Mouse (Mus musculus): ENCODE measurements around the gene Lrrc51. TPM values are rescaled to one million over a fixed set of nuclear protein-coding genes. Genes with fewer than 3 reads are reported as not detected.

Lrrc51 gene
- total and polyA plus RNA-seq, 3 experiments: 13.6 to 30.8 TPM; not detected in 1

- peaks cover 18 to 19% of the 10 kb centered on the region in 2 experiments; a peak in 3 of 4 replicates for H3K4me1 ChIP-seq (ENCODE audit: control insufficient read depth in 1 of 2, insufficient read depth in 2 of 2, low read length in 2 of 2)
Observed at GRCm38 (mm10) chr7:101967256-101967655, 33.6 kb upstream of the Lrrc51 start.

GRCm38 (mm10) chr7:101965606-101966005 lies 31.9 kb upstream of the Lrrc51 start:
- H3K4me1 ChIP-seq (ENCODE audit: control insufficient read depth in 1 of 2, insufficient read depth in 2 of 2, low read length in 2 of 2): peaks cover 12 to 14% of the 10 kb centered on the region in 2 experiments; a peak in 3 of 4 replicates
- TF ChIP-seq ZNF384 (IDR thresholded peaks at IDR 0.05; ENCODE audit: low read depth, low read length) (no peak), MAX (IDR thresholded peaks at IDR 0.05; ENCODE audit: low read length) (peak; percentile 43; the same call in 1 of the 2 replicates), SIN3A (IDR thresholded peaks at IDR 0.05; ENCODE audit: low read length) (peak; percentile 55), TBP (IDR thresholded peaks at IDR 0.05; ENCODE audit: low read depth, low read length) (no peak), MYC (IDR thresholded peaks at IDR 0.05; ENCODE audit: low read depth, low read length) (peak; percentile 49; the same call in 1 of the 2 replicates), MAZ (IDR thresholded peaks at IDR 0.05; ENCODE audit: low read depth, low read length) (no peak), EP300 (IDR thresholded peaks at IDR 0.05; ENCODE audit: low read depth in 1 of 2, low read length in 2 of 2) (peak in 1 of 2 experiments; percentile 42; a peak in 1 of 4 replicates), ELF1 (IDR thresholded peaks at IDR 0.05; ENCODE audit: low read depth, low read length) (no peak), SMC3 (IDR thresholded peaks at IDR 0.05; ENCODE audit: low read depth, low read length) (no peak), MXI1 (IDR thresholded peaks at IDR 0.05; ENCODE audit: low read depth, low read length) (peak; percentile 71), MAFK (IDR thresholded peaks at IDR 0.05; ENCODE audit: borderline replicate concordance, low read depth, low read length) (peak; percentile 50; the same call in 1 of the 2 replicates), BHLHE40 (IDR thresholded peaks at IDR 0.05; ENCODE audit: borderline replicate concordance, low read depth, low read length) (no peak), GABPA (IDR thresholded peaks at IDR 0.05; ENCODE audit: low read depth, low read length) (peak; percentile 87), CHD2 (IDR thresholded peaks at IDR 0.05; ENCODE audit: low read length) (no peak), JUND (IDR thresholded peaks at IDR 0.05; ENCODE audit: low read depth, low read length) (peak; percentile 52; the same call in 1 of the 2 replicates), RCOR1 (IDR thresholded peaks at IDR 0.05; ENCODE audit: low read depth, low read length) (0 out of 2 replicates have a peak, but pooled peaks have one; percentile 35), ETS1 (IDR thresholded peaks at IDR 0.05; ENCODE audit: low read depth, low read length) (0 out of 2 replicates have a peak, but pooled peaks have one; percentile 23)
- peaks cover 0 to 32% of the 10 kb centered on the region in 2 experiments; a peak in 2 of 4 replicates for H3K36me3 ChIP-seq (ENCODE audit: control insufficient read depth in 1 of 2, insufficient read depth in 2 of 2, low read length in 2 of 2)
- H3K27ac ChIP-seq (ENCODE audit: control insufficient read depth, low read depth, low read length): peak overlapping the region; percentile 64
- H3K27me3 ChIP-seq (ENCODE audit: control insufficient read depth in 1 of 2, insufficient read depth in 2 of 2, low read length in 2 of 2): no peaks in the 10 kb centered on the region
- no peak overlapping the region for H3K4me3 ChIP-seq (ENCODE audit: control insufficient read depth in 1 of 2, insufficient read depth in 1 of 2, low read depth in 2 of 2, low read length in 2 of 2)
- peaks cover 24% of the 10 kb centered on the region for H3K79me2 ChIP-seq (ENCODE audit: control insufficient read depth, insufficient read depth, low read length, poor library complexity)
- no peak overlapping the region for H3K9ac ChIP-seq (ENCODE audit: control insufficient read depth, low read depth, low read length, poor library complexity, severe bottlenecking)
- no peaks in the 10 kb centered on the region for H3K9me3 ChIP-seq (replicated peaks; ENCODE audit: insufficient read depth, low read length)
- DNase-seq (ENCODE audit: low read depth, low spot score): peak; percentile 73

More at GRCm38 (mm10) chr7:101967256-101967655, 33.6 kb upstream of the Lrrc51 start:
- DNase-seq (ENCODE audit: low read depth, low spot score): no peak
- no peaks in the 10 kb centered on the region for H3K9me3 ChIP-seq (replicated peaks; ENCODE audit: insufficient read depth, low read length)
- no peaks in the 10 kb centered on the region for H3K27me3 ChIP-seq (ENCODE audit: control insufficient read depth in 1 of 2, insufficient read depth in 2 of 2, low read length in 2 of 2)
- H3K4me3 ChIP-seq (ENCODE audit: control insufficient read depth in 1 of 2, insufficient read depth in 1 of 2, low read depth in 2 of 2, low read length in 2 of 2): no peak overlapping the region
- H3K36me3 ChIP-seq (ENCODE audit: control insufficient read depth in 1 of 2, insufficient read depth in 2 of 2, low read length in 2 of 2): peaks cover 0 to 35% of the 10 kb centered on the region in 2 experiments; a peak in 2 of 4 replicates
- no peak overlapping the region for H3K27ac ChIP-seq (ENCODE audit: control insufficient read depth, low read depth, low read length)
- TF ChIP-seq JUND (IDR thresholded peaks at IDR 0.05; ENCODE audit: low read depth, low read length) (no peak), EP300 (IDR thresholded peaks at IDR 0.05; ENCODE audit: low read depth in 1 of 2, low read length in 2 of 2) (no peak), MYC (IDR thresholded peaks at IDR 0.05; ENCODE audit: low read depth, low read length) (no peak), ZC3H11A (IDR thresholded peaks at IDR 0.05; ENCODE audit: low read depth, low read length) (no peak), MAX (IDR thresholded peaks at IDR 0.05; ENCODE audit: low read length) (no peak), GABPA (IDR thresholded peaks at IDR 0.05; ENCODE audit: low read depth, low read length) (no peak), ELF1 (IDR thresholded peaks at IDR 0.05; ENCODE audit: low read depth, low read length) (no peak), MEF2A (IDR thresholded peaks at IDR 0.05; ENCODE audit: extremely low read depth, insufficient replicate concordance, low read depth, low read length, poor library complexity, severe bottlenecking) (no peak), HCFC1 (IDR thresholded peaks at IDR 0.05; ENCODE audit: low read depth, low read length) (no peak), ZNF384 (IDR thresholded peaks at IDR 0.05; ENCODE audit: low read depth, low read length) (no peak), KAT2A (conservative IDR thresholded peaks at IDR 0.05; ENCODE audit: low read depth, low read length) (no peak), ZKSCAN1 (IDR thresholded peaks at IDR 0.05; ENCODE audit: low read depth, low read length) (no peak), RCOR1 (IDR thresholded peaks at IDR 0.05; ENCODE audit: low read depth, low read length) (no peak), POLR2AphosphoS5 (IDR thresholded peaks at IDR 0.05; ENCODE audit: borderline replicate concordance, low read depth, low read length) (no peak), BHLHE40 (IDR thresholded peaks at IDR 0.05; ENCODE audit: borderline replicate concordance, low read depth, low read length) (no peak)
- H3K9ac ChIP-seq (ENCODE audit: control insufficient read depth, low read depth, low read length, poor library complexity, severe bottlenecking): no peak overlapping the region
- peaks cover 30% of the 10 kb centered on the region for H3K79me2 ChIP-seq (ENCODE audit: control insufficient read depth, insufficient read depth, low read length, poor library complexity)
